Mouse (Mus musculus): ENCODE measurements around the gene Fbxo42. TPM values are rescaled to one million over a fixed set of nuclear protein-coding genes. Genes with fewer than 3 reads are reported as not detected.

Fbxo42 gene
- polyA plus RNA-seq, 1 experiment from 2014 or later, result 17.9 TPM

GRCm38 (mm10) chr4:141180831-141181230 lies 33.1 kb downstream of the Fbxo42 start:
- H3K9ac ChIP-seq (ENCODE audit: low read depth, low read length), result no peak overlapping the region
- H3K9me3 ChIP-seq (ENCODE audit: control insufficient read depth, low read length), result no peaks in the 10 kb centered on the region
- H3K36me3 ChIP-seq (ENCODE audit: control insufficient read depth, insufficient read depth, low read length), result no peaks in the 10 kb centered on the region; the same call in 1 of the 2 replicates
- no peak overlapping the region for H3K27ac ChIP-seq (ENCODE audit: low read length)
- no peaks in the 10 kb centered on the region for H3K27me3 ChIP-seq (replicated peaks; ENCODE audit: control insufficient read depth, insufficient read depth, low read length)
- no peak overlapping the region for H3K4me2 ChIP-seq (ENCODE audit: low read depth, low read length)
- no peak for ATAC-seq
- WGBS, result 78% methylated on average over 8 of the region's 8 CpGs
- no peak overlapping the region for H3K4me3 ChIP-seq (ENCODE audit: low read length)
- 0 out of 2 replicates have a peak, but pooled peaks cover under 1% of the 10 kb centered on the region for H3K4me1 ChIP-seq (ENCODE audit: control insufficient read depth, insufficient read depth, low read length)

- Histone ChIP-seq H3K27me3 (replicated peaks; ENCODE audit: control insufficient read depth, insufficient read depth, low read length) (no peaks in the 10 kb centered on the region), H3K9ac (ENCODE audit: low read depth, low read length) (no peak overlapping the region), H3K4me1 (ENCODE audit: control insufficient read depth, insufficient read depth, low read length) (peaks cover 12% of the 10 kb centered on the region), H3K27ac (ENCODE audit: low read length) (no peak overlapping the region), H3K36me3 (ENCODE audit: control insufficient read depth, insufficient read depth, low read length) (no peaks in the 10 kb centered on the region; the same call in 1 of the 2 replicates), H3K4me2 (ENCODE audit: low read depth, low read length) (no peak overlapping the region), H3K9me3 (ENCODE audit: control insufficient read depth, low read length) (no peaks in the 10 kb centered on the region), H3K4me3 (ENCODE audit: low read length) (no peak overlapping the region)
- WGBS, result 91% methylated on average over 6 of the region's 6 CpGs
- no peak for ATAC-seq
Measured at GRCm38 (mm10) chr4:141181981-141182380, 34.3 kb downstream of the Fbxo42 start.

GRCm38 (mm10) chr4:141183932-141184331 lies 36.2 kb downstream of the Fbxo42 start:
- no peaks in the 10 kb centered on the region for H3K9me3 ChIP-seq (ENCODE audit: control insufficient read depth, low read length)
- peaks cover 18% of the 10 kb centered on the region for H3K4me1 ChIP-seq (ENCODE audit: control insufficient read depth, insufficient read depth, low read length)
- H3K4me3 ChIP-seq (ENCODE audit: low read length), result no peak overlapping the region
- no peak overlapping the region for H3K9ac ChIP-seq (ENCODE audit: low read depth, low read length)
- no peaks in the 10 kb centered on the region; the same call in 1 of the 2 replicates for H3K36me3 ChIP-seq (ENCODE audit: control insufficient read depth, insufficient read depth, low read length)
- no peaks in the 10 kb centered on the region for H3K27me3 ChIP-seq (replicated peaks; ENCODE audit: control insufficient read depth, insufficient read depth, low read length)
- ATAC-seq, result no peak
- H3K27ac ChIP-seq (ENCODE audit: low read length), result no peak overlapping the region
- 93% methylated on average over 2 of the region's 2 CpGs for WGBS
- H3K4me2 ChIP-seq (ENCODE audit: low read depth, low read length), result no peak overlapping the region

- H3K4me3 ChIP-seq (ENCODE audit: low read length), result no peak overlapping the region
- H3K4me2 ChIP-seq (ENCODE audit: low read depth, low read length), result no peak overlapping the region
- H3K27me3 ChIP-seq (replicated peaks; ENCODE audit: control insufficient read depth, insufficient read depth, low read length), result no peaks in the 10 kb centered on the region
- no peak overlapping the region for H3K9ac ChIP-seq (ENCODE audit: low read depth, low read length)
- no peaks in the 10 kb centered on the region for H3K9me3 ChIP-seq (ENCODE audit: control insufficient read depth, low read length)
- no peak overlapping the region for H3K27ac ChIP-seq (ENCODE audit: low read length)
- peaks cover 18% of the 10 kb centered on the region for H3K4me1 ChIP-seq (ENCODE audit: control insufficient read depth, insufficient read depth, low read length)
- WGBS, result 91% methylated on average over 4 of the region's 4 CpGs
- no peak for ATAC-seq
- no peaks in the 10 kb centered on the region; the same call in 1 of the 2 replicates for H3K36me3 ChIP-seq (ENCODE audit: control insufficient read depth, insufficient read depth, low read length)
Measured at GRCm38 (mm10) chr4:141184426-141184825, 36.7 kb downstream of the Fbxo42 start.

- H3K4me2 ChIP-seq (ENCODE audit: low read depth, low read length), result no peak overlapping the region
- ATAC-seq, result no peak
- peaks cover 4% of the 10 kb centered on the region for H3K36me3 ChIP-seq (ENCODE audit: control insufficient read depth, insufficient read depth, low read length)
- peak overlapping the region; percentile 24; the same call in 1 of the 2 replicates for H3K27ac ChIP-seq (ENCODE audit: low read length)
- H3K4me3 ChIP-seq (ENCODE audit: low read length), result no peak overlapping the region
- H3K4me1 ChIP-seq (ENCODE audit: control insufficient read depth, insufficient read depth, low read length), result peaks cover 18% of the 10 kb centered on the region
- WGBS, result 46% methylated on average over 9 of the region's 9 CpGs
- H3K27me3 ChIP-seq (replicated peaks; ENCODE audit: control insufficient read depth, insufficient read depth, low read length), result no peaks in the 10 kb centered on the region
- no peaks in the 10 kb centered on the region for H3K9me3 ChIP-seq (ENCODE audit: control insufficient read depth, low read length)
- no peak overlapping the region for H3K9ac ChIP-seq (ENCODE audit: low read depth, low read length)
Measured at GRCm38 (mm10) chr4:141186923-141187836, 39.5 kb downstream of the Fbxo42 start.

- no peak overlapping the region for H3K4me2 ChIP-seq (ENCODE audit: low read depth, low read length)
- peaks cover 12% of the 10 kb centered on the region for H3K4me1 ChIP-seq (ENCODE audit: control insufficient read depth, insufficient read depth, low read length)
- no peaks in the 10 kb centered on the region for H3K27me3 ChIP-seq (replicated peaks; ENCODE audit: control insufficient read depth, insufficient read depth, low read length)
- no peak overlapping the region for H3K4me3 ChIP-seq (ENCODE audit: low read length)
- H3K36me3 ChIP-seq (ENCODE audit: control insufficient read depth, insufficient read depth, low read length), result peaks cover 8% of the 10 kb centered on the region
- no peaks in the 10 kb centered on the region for H3K9me3 ChIP-seq (ENCODE audit: control insufficient read depth, low read length)
- WGBS, result 92% methylated on average over 7 of the region's 7 CpGs
- H3K9ac ChIP-seq (ENCODE audit: low read depth, low read length), result no peak overlapping the region
- no peak overlapping the region for H3K27ac ChIP-seq (ENCODE audit: low read length)
- no peak for ATAC-seq
Measured at GRCm38 (mm10) chr4:141191294-141191693, 43.6 kb downstream of the Fbxo42 start.

- Histone ChIP-seq H3K4me2 (ENCODE audit: low read depth, low read length) (no peak overlapping the region), H3K27ac (ENCODE audit: low read length) (no peak overlapping the region), H3K4me1 (ENCODE audit: control insufficient read depth, insufficient read depth, low read length) (no peaks in the 10 kb centered on the region), H3K9me3 (ENCODE audit: control insufficient read depth, low read length) (no peaks in the 10 kb centered on the region), H3K4me3 (ENCODE audit: low read length) (no peak overlapping the region), H3K36me3 (ENCODE audit: control insufficient read depth, insufficient read depth, low read length) (peaks cover 21% of the 10 kb centered on the region), H3K9ac (ENCODE audit: low read depth, low read length) (no peak overlapping the region), H3K27me3 (replicated peaks; ENCODE audit: control insufficient read depth, insufficient read depth, low read length) (no peaks in the 10 kb centered on the region)
- 89% methylated on average over 6 of the region's 6 CpGs for WGBS
- no peak for ATAC-seq
Measured at GRCm38 (mm10) chr4:141194553-141194952, 46.8 kb downstream of the Fbxo42 start.

- 83% methylated on average over 13 of the region's 13 CpGs for WGBS
- Histone ChIP-seq H3K27me3 (replicated peaks; ENCODE audit: control insufficient read depth, insufficient read depth, low read length) (no peaks in the 10 kb centered on the region), H3K9me3 (ENCODE audit: control insufficient read depth, low read length) (no peaks in the 10 kb centered on the region), H3K27ac (ENCODE audit: low read length) (peak overlapping the region; percentile 38), H3K9ac (ENCODE audit: low read depth, low read length) (no peak overlapping the region), H3K4me2 (ENCODE audit: low read depth, low read length) (no peak overlapping the region), H3K36me3 (ENCODE audit: control insufficient read depth, insufficient read depth, low read length) (peaks cover 25% of the 10 kb centered on the region), H3K4me1 (ENCODE audit: control insufficient read depth, insufficient read depth, low read length) (0 out of 2 replicates have a peak, but pooled peaks cover 2% of the 10 kb centered on the region), H3K4me3 (ENCODE audit: low read length) (no peak overlapping the region)
- peak; percentile 97 for ATAC-seq
Measured at GRCm38 (mm10) chr4:141196981-141197685, 49.4 kb downstream of the Fbxo42 start.

- H3K4me1 ChIP-seq (ENCODE audit: control insufficient read depth, insufficient read depth, low read length), result 0 out of 2 replicates have a peak, but pooled peaks cover 2% of the 10 kb centered on the region
- H3K9me3 ChIP-seq (ENCODE audit: control insufficient read depth, low read length), result no peaks in the 10 kb centered on the region
- H3K36me3 ChIP-seq (ENCODE audit: control insufficient read depth, insufficient read depth, low read length), result peaks cover 25% of the 10 kb centered on the region
- H3K9ac ChIP-seq (ENCODE audit: low read depth, low read length), result no peak overlapping the region
- WGBS, result 82% methylated on average over 13 of the region's 13 CpGs
- H3K27me3 ChIP-seq (replicated peaks; ENCODE audit: control insufficient read depth, insufficient read depth, low read length), result no peaks in the 10 kb centered on the region
- no peak overlapping the region for H3K4me2 ChIP-seq (ENCODE audit: low read depth, low read length)
- ATAC-seq, result no peak
- no peak overlapping the region for H3K27ac ChIP-seq (ENCODE audit: low read length)
- H3K4me3 ChIP-seq (ENCODE audit: low read length), result no peak overlapping the region
Measured at GRCm38 (mm10) chr4:141197686-141198035, 49.9 kb downstream of the Fbxo42 start.
